14 mouse cellular contexts compared by ENCODE assay signal in genomic region chr5:137000612-137001011, GRCm38 (mm10). TPM values are rescaled to one million over a fixed set of nuclear protein-coding genes. Genes with fewer than 3 reads are reported as not detected.
DNase-seq lines count a peak whose midpoint lies in the region; ATAC-seq and TF ChIP-seq lines count a peak whose summit lies in the region.
"Had no signal": no experiment of that assay in that cellular context is flagged by ENCODE, and none has a peak within 500 bp of the region (broad histone marks: within the 10 kb centered on the region; RNA-seq: fewer than 3 reads in every experiment).

No protein-coding gene starts in this region.

- no peak for TF ChIP-seq CTCF in CH12.LX (conservative IDR thresholded peaks at IDR 0.05 in 1 of 2, IDR thresholded peaks at IDR 0.05 in 1 of 2; ENCODE audit: low read depth in 2 of 2, low read length in 2 of 2)

- H3K27ac ChIP-seq in kidney, embryonic 15.5 days: 0 out of 2 replicates have a peak overlapping the region, but pooled peaks have one; percentile 22
- no peak overlapping the region for H3K27ac ChIP-seq in CH12.LX (ENCODE audit: insufficient read depth, low read depth)
- no peak overlapping the region for H3K27ac ChIP-seq in embryonic facial prominence, embryonic 11.5 days (replicated peaks; ENCODE audit: low read depth, low read length)
- H3K27ac ChIP-seq: midbrain, embryonic 12.5 days; neural tube, embryonic 13.5 days had no signal

- H3K4me1 ChIP-seq in kidney, embryonic 15.5 days: 0 out of 2 replicates have a peak, but pooled peaks cover 3% of the 10 kb centered on the region
- no peaks in the 10 kb centered on the region for H3K4me1 ChIP-seq in CH12.LX (ENCODE audit: control insufficient read depth in 1 of 2, insufficient read depth in 2 of 2)
- no peaks in the 10 kb centered on the region for H3K4me1 ChIP-seq in embryonic facial prominence, embryonic 11.5 days (ENCODE audit: control insufficient read depth, insufficient read depth, low read length)
- H3K4me1 ChIP-seq: midbrain, embryonic 12.5 days; neural tube, embryonic 13.5 days had no signal

- TF ChIP-seq RAD21 in CH12.LX (IDR thresholded peaks at IDR 0.05; ENCODE audit: low read depth, low read length): no peak

- no peaks in the 10 kb centered on the region for H3K27me3 ChIP-seq in kidney, embryonic 15.5 days
- peaks cover 21% of the 10 kb centered on the region for H3K27me3 ChIP-seq in CH12.LX (replicated peaks)
- H3K27me3 ChIP-seq in embryonic facial prominence, embryonic 11.5 days (ENCODE audit: control insufficient read depth, insufficient read depth, low read length): no peaks in the 10 kb centered on the region
- H3K27me3 ChIP-seq: midbrain, embryonic 12.5 days; neural tube, embryonic 13.5 days had no signal

- dilution Hi-C loops in CH12.LX (cut with MboI; ENCODE audit: extremely low pct_ligation_motif_present, extremely low pct_unique_long_range_greater_than_20kb, low sequenced_read_pairs): no loop called here

- in situ Hi-C loops in CH12.LX (cut with MboI; ENCODE audit: low pct_ligation_motif_present, low pct_unique_long_range_greater_than_20kb, low sequenced_read_pairs): no loop called here

- TF ChIP-seq EP300 in CH12.LX (IDR thresholded peaks at IDR 0.05; ENCODE audit: low read length): no peak

- 81% methylated on average over 2 of the region's 2 CpGs for WGBS in kidney, embryonic 15.5 days
- 80% methylated on average over 2 of the region's 2 CpGs for WGBS in embryonic facial prominence, embryonic 11.5 days

- H3K79me2 ChIP-seq in CH12.LX (replicated peaks; ENCODE audit: control insufficient read depth, extremely low read depth, insufficient read depth, poor library complexity, severe bottlenecking): no peaks in the 10 kb centered on the region

- ATAC-seq in kidney, embryonic 15.5 days (replicated peaks; ENCODE audit: low FRiP score): no peak
- ATAC-seq in embryonic facial prominence, embryonic 11.5 days (replicated peaks; ENCODE audit: insufficient number of reproducible peaks, low FRiP score, low TSS enrichment, low read depth): no peak

- no peak overlapping the region for H3K4me3 ChIP-seq in kidney, embryonic 15.5 days (replicated peaks)
- H3K4me3 ChIP-seq in CH12.LX (replicated peaks in 1 of 3; ENCODE audit: low read depth in 2 of 3, low read length in 2 of 3, poor library complexity in 1 of 3): no peak overlapping the region
- H3K4me3 ChIP-seq in embryonic facial prominence, embryonic 11.5 days (ENCODE audit: low read depth, low read length): no peak overlapping the region
- H3K4me3 ChIP-seq: midbrain, embryonic 12.5 days; neural tube, embryonic 13.5 days had no signal

- H3K36me3 ChIP-seq in kidney, embryonic 15.5 days: peaks cover 9% of the 10 kb centered on the region
- peaks cover 4 to 11% of the 10 kb centered on the region in 2 experiments for H3K36me3 ChIP-seq in CH12.LX (replicated peaks in 1 of 2; ENCODE audit: control insufficient read depth in 1 of 2, insufficient read depth in 1 of 2, low read length in 1 of 2)
- no peaks in the 10 kb centered on the region for H3K36me3 ChIP-seq in embryonic facial prominence, embryonic 11.5 days (replicated peaks; ENCODE audit: control insufficient read depth, insufficient read depth, low read depth, low read length)

- TF ChIP-seq POLR2A in CH12.LX (IDR thresholded peaks at IDR 0.05; ENCODE audit: low read depth, low read length): no peak

- H3K9ac ChIP-seq in kidney, embryonic 15.5 days: no peak overlapping the region
- H3K9ac ChIP-seq in CH12.LX (ENCODE audit: insufficient read depth, low read depth): no peak overlapping the region
- H3K9ac ChIP-seq in embryonic facial prominence, embryonic 11.5 days (replicated peaks; ENCODE audit: low read length): no peak overlapping the region
- H3K9ac ChIP-seq: midbrain, embryonic 12.5 days; neural tube, embryonic 13.5 days had no signal

- no peaks in the 10 kb centered on the region for H3K9me3 ChIP-seq in kidney, embryonic 15.5 days (replicated peaks)
- peaks cover 3% of the 10 kb centered on the region for H3K9me3 ChIP-seq in CH12.LX (replicated peaks; ENCODE audit: low read length)
- H3K9me3 ChIP-seq in embryonic facial prominence, embryonic 11.5 days (replicated peaks; ENCODE audit: control insufficient read depth, low read length): no peaks in the 10 kb centered on the region
- H3K9me3 ChIP-seq: midbrain, embryonic 12.5 days; neural tube, embryonic 13.5 days had no signal

- DNase-seq in kidney, adult 8-10 months: no peak
- DNase-seq in 416B (ENCODE audit: low read depth): peak; percentile 24
- peak; percentile 14 for DNase-seq in CH12.LX (ENCODE audit: extremely low read depth)
- DNase-seq in embryonic facial prominence, embryonic 11.5 days (ENCODE audit: low spot score): peak; percentile 26
- no peak for DNase-seq in adrenal gland, postnatal 14 days
- no peak for DNase-seq in adrenal gland, adult 18-20 months (ENCODE audit: low spot score in 2 of 2)
- DNase-seq: cerebellum, adult 8-10 months; right cerebral cortex, adult 18-20 months had no signal

- no peak overlapping the region for H3K4me2 ChIP-seq in kidney, embryonic 15.5 days
- H3K4me2 ChIP-seq in CH12.LX (ENCODE audit: insufficient read depth, low read depth, poor library complexity, severe bottlenecking): no peak overlapping the region
- no peak overlapping the region for H3K4me2 ChIP-seq in embryonic facial prominence, embryonic 11.5 days (ENCODE audit: low read depth, low read length)
- H3K4me2 ChIP-seq: midbrain, embryonic 12.5 days; neural tube, embryonic 13.5 days had no signal

TF ChIP-seq in CH12.LX, 34 proteins besides CTCF, POLR2A, EP300 and RAD21:
- TF ChIP-seq HCFC1 (IDR thresholded peaks at IDR 0.05; ENCODE audit: low read depth, low read length): peak; percentile 65
- no peak for TF ChIP-seq PAX5 (IDR thresholded peaks at IDR 0.05; ENCODE audit: low read length)
- peak; percentile 40 for TF ChIP-seq BHLHE40 (IDR thresholded peaks at IDR 0.05; ENCODE audit: low read depth, low read length)
- TF ChIP-seq MXI1 (IDR thresholded peaks at IDR 0.05; ENCODE audit: low read depth, low read length): peak; percentile 39; the same call in 1 of the 2 replicates

RNA-seq across cellular contexts. Expression of gene Znhit1, which starts 12.8 kb away (rescaled TPM):
- polyA plus RNA-seq in kidney, embryonic 15.5 days (2015; fragmentation: Nextera tagmentation; extraction: Ambion mirVana): 86.4 and 102 TPM in 2 replicates
- 60.1 and 67.3 TPM in 2 replicates for total RNA-seq in CH12.LX (2012; rRNA removed)
- 36.8 and 39.6 TPM in 2 replicates for total RNA-seq in CH12.LX (2014; rRNA removed)
- polyA plus RNA-seq in CH12.LX (2012; ENCODE audit: insufficient read length, low read depth): 83.5 and 99.2 TPM in 2 replicates
- polyA plus RNA-seq in embryonic facial prominence, embryonic 11.5 days (2014; fragmentation: Nextera tagmentation; extraction: Ambion mirVana): 101 and 104 TPM in 2 replicates
- total RNA-seq in adrenal gland, postnatal 14 days (2021): 64.8 and 72.1 TPM in 2 replicates
- total RNA-seq in adrenal gland, adult 18-20 months (2021): 10 to 100 TPM; 87.2 to 93.5 TPM

RNA-seq across cellular contexts. Expression of gene Plod3, which starts 13.8 kb away (rescaled TPM):
- 42.9 and 52.5 TPM in 2 replicates for polyA plus RNA-seq in kidney, embryonic 15.5 days (2015; fragmentation: Nextera tagmentation; extraction: Ambion mirVana)
- total RNA-seq in CH12.LX (2012; rRNA removed) (38.2 and 45.2 TPM in 2 replicates), CH12.LX (2014; rRNA removed) (8.8 and 9.9 TPM in 2 replicates)
- polyA plus RNA-seq in CH12.LX (2012; ENCODE audit: insufficient read length, low read depth): 22.2 and 23.6 TPM in 2 replicates
- 23.1 and 28.0 TPM in 2 replicates for polyA plus RNA-seq in embryonic facial prominence, embryonic 11.5 days (2014; fragmentation: Nextera tagmentation; extraction: Ambion mirVana)
- total RNA-seq in adrenal gland, postnatal 14 days (2021): 54.9 and 57.8 TPM in 2 replicates
- 10 to 100 TPM; 68.7 to 72.3 TPM for total RNA-seq in adrenal gland, adult 18-20 months (2021)

RNA-seq across cellular contexts. Expression of gene Vgf, which starts 25.6 kb away (rescaled TPM):
- polyA plus RNA-seq in kidney, embryonic 15.5 days (2015; fragmentation: Nextera tagmentation; extraction: Ambion mirVana): 0.10 and 0.55 TPM in 2 replicates
- total RNA-seq in CH12.LX (2012; rRNA removed): 0.38 TPM in 1 of 2 replicates, not detected in the other
- not detected in 2 replicates for total RNA-seq in CH12.LX (2014; rRNA removed)
- not detected in 2 replicates for polyA plus RNA-seq in CH12.LX (2012; ENCODE audit: insufficient read length, low read depth)
- polyA plus RNA-seq in embryonic facial prominence, embryonic 11.5 days (2014; fragmentation: Nextera tagmentation; extraction: Ambion mirVana): 0.68 and 0.72 TPM in 2 replicates
- total RNA-seq in adrenal gland, postnatal 14 days (2021): 11.9 and 12.6 TPM in 2 replicates
- total RNA-seq in adrenal gland, adult 18-20 months (2021): 10 to 100 TPM; 12.8 to 15.6 TPM
- polyA plus RNA-seq: gonadal fat pad, adult 2 months; heart, embryonic 16.5 days had no signal

RNA-seq across cellular contexts. Expression of gene Cldn15, which starts 34.2 kb away (rescaled TPM):
- 3.0 and 4.1 TPM in 2 replicates for polyA plus RNA-seq in kidney, embryonic 15.5 days (2015; fragmentation: Nextera tagmentation; extraction: Ambion mirVana)
- total RNA-seq in CH12.LX (2012; rRNA removed) (0.25 TPM in 2 replicates), CH12.LX (2014; rRNA removed) (0.24 TPM in 1 of 2 replicates, not detected in the other)
- polyA plus RNA-seq in CH12.LX (2012; ENCODE audit: insufficient read length, low read depth): 0.29 and 0.35 TPM in 2 replicates
- 0.22 and 0.25 TPM in 2 replicates for polyA plus RNA-seq in embryonic facial prominence, embryonic 11.5 days (2014; fragmentation: Nextera tagmentation; extraction: Ambion mirVana)
- 13.5 and 14.7 TPM in 2 replicates for total RNA-seq in adrenal gland, postnatal 14 days (2021)
- 10 to 100 TPM; 12.7 TPM for total RNA-seq in adrenal gland, adult 18-20 months (2021)
- total RNA-seq: left cerebral cortex, postnatal 25 days had no signal

RNA-seq across cellular contexts. Expression of gene Ap1s1, which starts 45.3 kb away (rescaled TPM):
- 181 and 194 TPM in 2 replicates for polyA plus RNA-seq in kidney, embryonic 15.5 days (2015; fragmentation: Nextera tagmentation; extraction: Ambion mirVana)
- 98.8 and 113 TPM in 2 replicates for total RNA-seq in CH12.LX (2012; rRNA removed)
- total RNA-seq in CH12.LX (2014; rRNA removed): 68.0 and 77.8 TPM in 2 replicates
- 102 and 115 TPM in 2 replicates for polyA plus RNA-seq in CH12.LX (2012; ENCODE audit: insufficient read length, low read depth)
- polyA plus RNA-seq in embryonic facial prominence, embryonic 11.5 days (2014; fragmentation: Nextera tagmentation; extraction: Ambion mirVana): 144 and 159 TPM in 2 replicates
- 88.6 and 92.6 TPM in 2 replicates for total RNA-seq in adrenal gland, postnatal 14 days (2021)
- total RNA-seq in adrenal gland, adult 18-20 months (2021): 10 to 100 TPM; 90.6 to 96.8 TPM

Comparison
In these comparisons a context has a peak if more than half of its experiments do, and no peak if none do; other contexts are left out.
1. DNase-seq: peak in 416B (single experiment), CH12.LX (single experiment) and embryonic facial prominence, embryonic 11.5 days (single experiment); none in kidney, adult 8-10 months (0 of 2), adrenal gland, postnatal 14 days (single experiment) and adrenal gland, adult 18-20 months (0 of 2).